Mouse (Mus musculus) kidney, adult 2 months (tissue): ENCODE results near the gene Edc4. TPM values are rescaled to one million over a fixed set of nuclear protein-coding genes. Genes with fewer than 3 reads are reported as not detected.

Source experiments
- DNase-seq: peaks from one replicate; pipeline ENCODE4 v3.0.0; 2021
- H3K27ac ChIP-seq: fragments of 200-500 bp; 2 replicates; pipeline ENCODE4 v1.5.1; 2012; ENCODE audit warnings: low read depth, low read length, control low read depth, inconsistent platforms; ENCODE audit not compliant: insufficient read depth
- H3K27me3 ChIP-seq: fragments of 200-500 bp; replicated peaks from 2 replicates; pipeline ENCODE4 v1.6.1; 2012; ENCODE audit warnings: mild to moderate bottlenecking, moderate library complexity, low read length, inconsistent platforms; ENCODE audit not compliant: control insufficient read depth, insufficient read depth
- H3K36me3 ChIP-seq: fragments of 200-500 bp; 2 replicates; pipeline ENCODE4 v1.6.1; 2012; ENCODE audit warnings: mild to moderate bottlenecking, moderate library complexity, low read length, inconsistent platforms; ENCODE audit not compliant: control insufficient read depth, insufficient read depth
- H3K4me1 ChIP-seq: fragments of 200-500 bp; 2 replicates; pipeline ENCODE4 v1.6.1; 2011; ENCODE audit warnings: low read length; ENCODE audit not compliant: control insufficient read depth, insufficient read depth
- H3K4me3 ChIP-seq: fragments of 200-500 bp; 2 replicates; pipeline ENCODE4 v1.5.1; 2011; ENCODE audit warnings: mild to moderate bottlenecking, low read depth, low read length, control low read depth; ENCODE audit not compliant: insufficient read depth
- CTCF ChIP-seq: fragments of 200-500 bp; conservative IDR thresholded peaks from 2 replicates; pipeline ENCODE4 v1.5.1; 2011; ENCODE audit warnings: low read depth, mild to moderate bottlenecking, control low read depth, low read length, moderate library complexity, mixed read lengths; ENCODE audit not compliant: insufficient read depth, insufficient read length
- POLR2A ChIP-seq: fragments of 200-500 bp; IDR thresholded peaks from one replicate; pipeline ENCODE4 v1.6.1; 2011; ENCODE audit warnings: low read depth, low read length, control low read depth
- WGBS: fragments of 180-500 bp; shearing (Covaris S2); methylation state at CpG from one replicate; pipeline ENCODE4 v1.1.7; 2018; 5-methylcytosine and 5-hydroxymethylcytosine counted together
- polyA plus RNA-seq: library from polyadenylated mRNA; depleted of rRNA; stranded (reverse); fragments of >200 nt; gene quantifications from 2 replicates; pipeline ENCODE4 v1.2.3, GENCODE M21; 2012

Gene Edc4
- polyA plus RNA-seq, 1 experiment: 38.5 TPM

DNA sequence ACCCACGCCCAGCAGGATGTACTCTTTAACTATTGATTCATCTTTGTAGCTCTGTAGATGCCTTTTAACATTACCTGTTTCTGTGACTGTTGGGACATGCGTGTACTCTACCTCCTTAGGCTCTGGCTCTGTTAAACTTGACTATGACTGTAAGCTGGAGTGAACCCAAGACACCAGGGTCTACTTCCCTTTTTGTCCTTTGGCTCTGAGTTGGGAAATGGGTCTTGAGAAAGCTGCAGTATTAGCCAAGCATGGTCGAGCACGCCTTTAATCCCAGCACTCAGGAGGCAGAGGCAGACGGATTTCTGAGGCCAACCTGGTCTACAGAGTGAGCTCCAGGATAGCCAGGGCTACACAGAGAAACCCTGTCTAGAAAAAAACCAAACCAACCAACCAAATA lies 22.2 kb upstream of the Edc4 start:
- DNase-seq: no peak
- H3K27ac ChIP-seq: no peak overlapping the region
- H3K36me3 ChIP-seq: no peaks in the 10 kb centered on the region
- H3K4me3 ChIP-seq: no peak overlapping the region
- H3K4me1 ChIP-seq: peaks cover 18% of the 10 kb centered on the region; the same call in 1 of the 2 replicates
- H3K27me3 ChIP-seq: no peaks in the 10 kb centered on the region
- TF ChIP-seq POLR2A: no peak
- TF ChIP-seq CTCF: no peak
- 85% methylated on average over 5 of the region's 5 CpGs for WGBS

GRCm38 (mm10) chr8:105859314-105859713 lies 21.4 kb upstream of the Edc4 start:
- Histone ChIP-seq H3K27ac (no peak overlapping the region), H3K4me3 (no peak overlapping the region), H3K36me3 (no peaks in the 10 kb centered on the region), H3K4me1 (peaks cover 18% of the 10 kb centered on the region; the same call in 1 of the 2 replicates), H3K27me3 (no peaks in the 10 kb centered on the region)
- DNase-seq: no peak
- 77% methylated on average over 5 of the region's 5 CpGs for WGBS
- TF ChIP-seq POLR2A: no peak
- no peak for TF ChIP-seq CTCF

- Histone ChIP-seq H3K4me3 (peak within 1 kb of the TSS; percentile 98), H3K27me3 (no peaks in the 10 kb centered on the region), H3K4me1 (peaks cover 18% of the 10 kb centered on the region; the same call in 1 of the 2 replicates), H3K27ac (peak within 1 kb of the TSS; percentile 62), H3K36me3 (no peaks in the 10 kb centered on the region)
- under 1% methylated on average over 59 of the region's 59 CpGs for WGBS
- peak; percentile 20 for TF ChIP-seq POLR2A
- TF ChIP-seq CTCF: 0 out of 2 replicates have a peak, but pooled peaks have one; percentile 11
- peak; percentile 99 for DNase-seq
Measured at GRCm38 (mm10) chr8:105860143-105860981, 20.3 kb upstream of the Edc4 start, which contains the start of gene Nutf2. TSS of gene Nutf2 (plus strand) at chr8:105860580.

GRCm38 (mm10) chr8:105861951-105862350 lies 18.7 kb upstream of the Edc4 start:
- Histone ChIP-seq H3K4me3 (no peak overlapping the region), H3K36me3 (no peaks in the 10 kb centered on the region), H3K27ac (no peak overlapping the region), H3K4me1 (peaks cover 10% of the 10 kb centered on the region; the same call in 1 of the 2 replicates), H3K27me3 (no peaks in the 10 kb centered on the region)
- peak; percentile 13 for DNase-seq
- TF ChIP-seq POLR2A: no peak
- TF ChIP-seq CTCF: no peak
- 6% methylated on average over 1 of the region's 1 CpGs for WGBS

GRCm38 (mm10) chr8:105866364-105867029 lies 14.2 kb upstream of the Edc4 start:
- no peak for TF ChIP-seq POLR2A
- TF ChIP-seq CTCF: peak; percentile 40
- 83% methylated on average over 6 of the region's 6 CpGs for WGBS
- peaks cover 5% of the 10 kb centered on the region; the same call in 1 of the 2 replicates for H3K4me1 ChIP-seq
- DNase-seq: no peak
- H3K36me3 ChIP-seq: no peaks in the 10 kb centered on the region
- H3K4me3 ChIP-seq: no peak overlapping the region
- H3K27ac ChIP-seq: no peak overlapping the region
- H3K27me3 ChIP-seq: no peaks in the 10 kb centered on the region

GRCm38 (mm10) chr8:105874301-105874700 lies 6.4 kb upstream of the Edc4 start:
- Histone ChIP-seq H3K4me1 (peaks cover 4% of the 10 kb centered on the region; the same call in 1 of the 2 replicates), H3K36me3 (no peaks in the 10 kb centered on the region), H3K4me3 (no peak overlapping the region), H3K27ac (peak overlapping the region; percentile 51), H3K27me3 (no peaks in the 10 kb centered on the region)
- TF ChIP-seq POLR2A (no peak), CTCF (no peak)
- DNase-seq: peak; percentile 45
- 63% methylated on average over 6 of the region's 6 CpGs for WGBS
